Mouse (Mus musculus): Measurements from ENCODE around the gene Ipo5.

The Ipo5 gene

GRCm38 (mm10) chr14:120925731-120926585 is 14.9 kb downstream of the Ipo5 start:
- no peak for DNase-seq

GRCm38 (mm10) chr14:120931236-120931635 is 20.2 kb downstream of the Ipo5 start:
- DNase-seq = no peak

DNA sequence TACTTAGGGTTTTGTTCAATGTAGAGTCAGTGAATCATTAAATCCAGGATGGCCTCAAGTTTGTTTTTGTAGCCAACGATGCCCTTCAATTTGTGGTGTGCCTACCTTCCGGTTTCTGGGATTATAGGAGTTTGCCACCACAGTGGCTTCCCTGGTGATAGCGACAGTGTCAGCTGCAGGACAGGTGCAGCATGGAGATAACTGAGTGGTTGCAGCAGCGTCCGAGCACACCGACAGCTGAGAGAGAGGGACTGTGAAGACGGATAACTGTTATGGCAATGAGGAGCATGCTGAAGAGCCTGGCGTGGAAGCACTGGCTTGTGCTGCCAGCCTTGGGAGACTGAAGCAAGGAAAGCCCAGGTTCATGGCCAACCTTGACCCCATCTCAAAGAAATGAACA is 22.6 kb downstream of the Ipo5 start:
- no peak for DNase-seq

- DNase-seq = no peak
These were observed 26.1 kb downstream of the Ipo5 start for GRCm38 (mm10) chr14:120937102-120937501.

DNA sequence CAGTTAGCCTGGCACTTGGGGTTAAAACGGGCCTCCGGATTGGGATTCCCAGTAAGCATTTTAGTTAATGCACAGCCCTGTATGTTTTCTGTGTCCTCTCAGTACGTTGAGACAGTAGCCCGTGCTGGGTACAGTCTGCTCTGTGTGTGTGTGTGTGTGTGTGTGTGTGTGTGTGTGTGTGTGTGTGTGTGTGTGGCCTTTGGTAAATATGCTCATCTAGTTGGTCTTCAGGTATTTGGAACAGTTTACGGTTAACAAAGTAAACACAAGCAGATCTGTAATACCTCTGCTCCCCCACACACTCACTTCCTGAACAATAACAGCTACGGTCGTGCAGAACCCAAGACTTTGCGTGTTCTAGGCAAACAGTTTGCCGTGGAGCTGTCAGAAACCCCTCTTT is 31.8 kb downstream of the Ipo5 start:
- DNase-seq = no peak

GRCm38 (mm10) chr14:120945146-120945545 is 34.1 kb downstream of the Ipo5 start:
- no peak for DNase-seq

GRCm38 (mm10) chr14:120947104-120947503 is 36.1 kb downstream of the Ipo5 start:
- DNase-seq = no peak

DNA sequence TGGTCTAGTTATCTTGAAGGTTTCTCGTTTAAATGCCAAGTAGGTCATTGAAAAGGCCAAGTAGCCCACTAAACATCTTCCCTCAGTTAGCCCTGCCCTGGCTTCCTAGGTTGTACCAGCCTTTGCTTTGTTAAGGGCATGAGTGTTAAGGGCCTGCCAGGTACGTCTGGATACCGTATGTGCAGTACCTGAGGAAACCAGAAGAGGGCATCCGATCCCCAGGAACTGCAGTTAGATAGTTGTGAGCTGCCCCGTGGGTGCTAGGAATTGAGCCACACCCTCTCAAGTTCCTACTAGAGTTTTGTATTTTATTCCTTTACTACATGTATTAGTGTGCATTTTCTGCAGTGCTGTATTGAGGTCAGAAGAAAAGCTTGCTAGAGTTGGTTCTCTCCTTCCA is 38.0 kb downstream of the Ipo5 start:
- peak in 1 of 2 experiments; percentile 22 for DNase-seq

GRCm38 (mm10) chr14:120950068-120950467 is 39.0 kb downstream of the Ipo5 start:
- no peak for DNase-seq

- peak in 1 of 2 experiments; percentile 10 for DNase-seq
These were observed 41.4 kb downstream of the Ipo5 start for GRCm38 (mm10) chr14:120952434-120952833.

GRCm38 (mm10) chr14:120960551-120960950 is 49.5 kb downstream of the Ipo5 start:
- DNase-seq = no peak

DNA sequence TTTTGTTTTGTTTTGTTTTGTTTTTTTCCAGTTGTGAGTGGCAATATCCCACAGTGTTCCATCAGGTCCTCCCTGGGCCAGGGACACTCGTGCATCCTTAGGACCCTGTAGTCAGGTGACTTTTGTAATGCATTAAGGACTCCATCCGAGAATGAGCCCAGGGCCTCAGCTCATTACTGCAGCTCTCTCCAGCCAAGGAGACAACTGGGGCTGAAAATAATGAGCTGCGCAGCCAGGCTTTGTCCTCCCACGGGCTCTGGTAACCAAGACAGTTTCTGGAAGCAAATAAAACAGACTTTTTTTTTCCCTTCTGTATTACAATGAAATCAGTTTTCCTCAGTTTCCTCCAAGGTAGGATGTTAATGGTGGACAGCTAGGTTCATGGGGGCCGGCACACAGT is 50.0 kb downstream of the Ipo5 start:
- no peak for DNase-seq

- no peak for DNase-seq
These were observed 56.0 kb downstream of the Ipo5 start for GRCm38 (mm10) chr14:120967072-120967471.

DNA sequence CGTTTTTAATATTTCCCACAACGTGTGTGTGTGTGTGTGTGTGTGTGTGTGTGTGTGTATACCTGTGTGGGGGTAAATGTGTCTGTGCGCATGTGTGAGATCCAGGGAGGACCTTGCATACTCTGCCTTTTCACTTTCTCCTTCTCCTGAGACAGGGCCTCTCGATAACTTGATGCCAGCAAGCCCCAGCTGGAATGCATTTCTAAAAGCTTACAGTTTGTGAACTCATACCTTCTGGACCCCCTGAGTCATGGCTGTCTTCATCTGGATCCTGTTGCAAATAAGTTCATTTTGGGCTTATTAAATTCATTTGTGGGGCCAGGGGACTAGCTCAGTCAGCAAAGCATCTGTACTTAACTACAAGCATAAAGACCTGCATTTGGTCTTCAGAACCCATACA is 57.7 kb downstream of the Ipo5 start:
- DNase-seq = no peak

DNA sequence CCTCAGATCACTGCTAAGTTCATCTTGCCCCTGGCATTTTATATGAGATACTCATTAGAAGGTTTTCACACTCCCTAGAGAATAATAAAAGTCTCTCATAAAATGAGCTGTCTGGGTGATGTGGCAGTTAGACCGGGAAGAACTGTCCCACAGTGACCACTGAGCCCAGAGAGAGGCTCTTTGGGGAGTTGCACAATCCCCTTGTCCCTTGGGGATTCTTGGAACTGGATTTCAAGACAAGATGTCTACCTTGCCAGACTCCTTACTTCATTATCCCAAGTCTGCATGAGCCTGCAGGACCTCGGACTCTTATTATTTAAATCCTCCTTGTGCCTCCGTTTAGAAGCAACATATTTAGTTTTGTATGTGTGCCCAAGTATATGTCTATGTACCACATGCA is 58.6 kb downstream of the Ipo5 start:
- DNase-seq = no peak

- DNase-seq = peak in 1 of 2 experiments; percentile 64
These were observed 59.6 kb downstream of the Ipo5 start for GRCm38 (mm10) chr14:120970637-120971036.

DNA sequence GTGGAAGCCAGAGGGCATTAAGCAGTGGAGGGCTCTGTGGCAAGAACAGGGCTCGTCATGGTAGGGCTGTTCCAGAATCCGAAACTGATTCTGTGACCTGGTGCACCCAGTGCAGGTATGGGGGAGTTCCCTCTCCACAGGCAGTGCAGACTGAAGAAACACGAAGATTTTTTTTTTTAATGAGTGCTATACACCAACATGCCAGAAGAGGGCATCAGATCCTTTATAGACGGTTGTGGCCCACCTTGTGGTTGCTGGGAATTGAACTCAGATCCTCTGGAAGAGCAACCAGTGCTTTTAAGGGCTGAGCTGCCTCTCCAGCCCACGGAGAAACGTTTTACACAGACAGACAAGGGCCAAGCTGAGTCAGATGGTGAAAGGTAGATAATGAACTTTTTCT is 60.3 kb downstream of the Ipo5 start:
- DNase-seq = no peak

GRCm38 (mm10) chr14:120979559-120979958 is 68.5 kb downstream of the Ipo5 start:
- peak; percentile 57 to 75 for DNase-seq

GRCm38 (mm10) chr14:120989126-120989525 is 78.1 kb downstream of the Ipo5 start:
- DNase-seq = no peak
